Mouse (Mus musculus) midbrain, embryonic 13.5 days (tissue): ENCODE measurements at regions not wholly inside any gene's neighbourhood (a gene's known extent, or its start where the extent isn't known, plus 50 kb on each side); places are given as distances from the start of the nearest gene placed in this dataset.
A peak's percentile ranks its signal among the peaks of the same experiment; 100 is the strongest.

Source experiments
- ATAC-seq: fragments of 200-750 bp; cut with Nextera tagmentation; 2 replicates; pipeline ENCODE4 v1.8.0; 2017; ENCODE audit warnings: mild to moderate bottlenecking, moderate TSS enrichment, moderate library complexity
- H3K27ac ChIP-seq: fragments of 300-500 bp; sonication (generic); 2 replicates; pipeline ENCODE4 v1.5.1; 2015; ENCODE audit warnings: inconsistent platforms, mild to moderate bottlenecking, moderate library complexity
- H3K27me3 ChIP-seq: fragments of 300-500 bp; sonication (generic); 2 replicates; pipeline ENCODE4 v1.6.1; 2015; ENCODE audit warnings: mild to moderate bottlenecking, inconsistent platforms
- H3K36me3 ChIP-seq: fragments of 300-500 bp; sonication (generic); 2 replicates; pipeline ENCODE4 v1.6.1; 2015; ENCODE audit warnings: mild to moderate bottlenecking, inconsistent platforms
- H3K4me1 ChIP-seq: fragments of 300-500 bp; sonication (generic); replicated peaks from 2 replicates; pipeline ENCODE4 v1.6.1; 2015; ENCODE audit warnings: inconsistent platforms
- H3K4me2 ChIP-seq: fragments of 300-500 bp; sonication (generic); replicated peaks from 2 replicates; pipeline ENCODE4 v1.6.1; 2015; ENCODE audit warnings: moderate library complexity, mild to moderate bottlenecking, inconsistent platforms
- H3K4me3 ChIP-seq: fragments of 300-500 bp; sonication (generic); replicated peaks from 2 replicates; pipeline ENCODE4 v1.5.1; 2015; ENCODE audit warnings: mild to moderate bottlenecking, inconsistent platforms
- H3K9ac ChIP-seq: fragments of 300-500 bp; sonication (generic); replicated peaks from 2 replicates; pipeline ENCODE4 v1.6.1; 2015; ENCODE audit warnings: mild to moderate bottlenecking, inconsistent platforms
- H3K9me3 ChIP-seq: fragments of 300-500 bp; sonication (generic); 2 replicates; pipeline ENCODE4 v1.6.1; 2016; ENCODE audit warnings: mild to moderate bottlenecking, inconsistent platforms
- WGBS: fragments of 180-500 bp; shearing (Covaris S2); methylation state at CpG from one replicate; pipeline ENCODE4 v1.1.7; 2015; 5-methylcytosine and 5-hydroxymethylcytosine counted together

- Histone ChIP-seq H3K4me2 (no peak overlapping the region), H3K27me3 (no peaks in the 10 kb centered on the region), H3K27ac (no peak overlapping the region), H3K9me3 (no peaks in the 10 kb centered on the region), H3K4me1 (no peaks in the 10 kb centered on the region), H3K9ac (no peak overlapping the region), H3K36me3 (no peaks in the 10 kb centered on the region), H3K4me3 (no peak overlapping the region)
- WGBS, result 87% methylated on average over 4 of the region's 4 CpGs
- no peak for ATAC-seq
Observed at GRCm38 (mm10) chr14:98772080-98772479, 222.0 kb downstream of the Rpl36a-ps1 start.

DNA sequence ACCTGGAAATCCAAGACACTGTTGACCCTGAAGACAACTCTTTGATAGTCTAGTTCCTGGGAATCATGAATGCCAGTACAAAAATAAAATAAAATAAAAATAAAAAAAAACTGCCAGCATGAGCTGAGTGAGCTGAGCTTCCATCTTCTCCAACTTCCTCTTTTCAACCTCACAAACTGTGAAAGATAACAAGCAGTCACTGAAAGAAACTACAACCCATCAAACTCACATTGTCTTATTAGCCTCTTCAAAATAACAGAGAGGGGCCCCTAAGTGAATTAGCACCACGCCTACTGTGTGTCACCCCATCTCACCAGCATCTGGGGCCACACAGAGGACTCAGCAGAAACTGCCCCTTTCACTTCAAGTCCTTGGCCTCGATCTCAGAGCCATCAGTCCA lies 225.3 kb downstream of the Rpl36a-ps1 start:
- Histone ChIP-seq H3K4me1 (no peaks in the 10 kb centered on the region), H3K9ac (no peak overlapping the region), H3K27ac (no peak overlapping the region), H3K4me3 (no peak overlapping the region), H3K27me3 (no peaks in the 10 kb centered on the region), H3K4me2 (no peak overlapping the region), H3K9me3 (no peaks in the 10 kb centered on the region), H3K36me3 (no peaks in the 10 kb centered on the region)
- 77% methylated on average over 2 of the region's 2 CpGs for WGBS
- no peak for ATAC-seq

- no peak overlapping the region for H3K9ac ChIP-seq
- H3K36me3 ChIP-seq, result no peaks in the 10 kb centered on the region
- 95% methylated on average over 7 of the region's 7 CpGs for WGBS
- H3K4me3 ChIP-seq, result no peak overlapping the region
- H3K27ac ChIP-seq, result no peak overlapping the region
- no peak overlapping the region for H3K4me2 ChIP-seq
- H3K4me1 ChIP-seq, result no peaks in the 10 kb centered on the region
- no peaks in the 10 kb centered on the region for H3K27me3 ChIP-seq
- no peaks in the 10 kb centered on the region for H3K9me3 ChIP-seq
- ATAC-seq, result no peak
Observed at GRCm38 (mm10) chr14:98767481-98767880, 226.6 kb downstream of the Rpl36a-ps1 start.

DNA sequence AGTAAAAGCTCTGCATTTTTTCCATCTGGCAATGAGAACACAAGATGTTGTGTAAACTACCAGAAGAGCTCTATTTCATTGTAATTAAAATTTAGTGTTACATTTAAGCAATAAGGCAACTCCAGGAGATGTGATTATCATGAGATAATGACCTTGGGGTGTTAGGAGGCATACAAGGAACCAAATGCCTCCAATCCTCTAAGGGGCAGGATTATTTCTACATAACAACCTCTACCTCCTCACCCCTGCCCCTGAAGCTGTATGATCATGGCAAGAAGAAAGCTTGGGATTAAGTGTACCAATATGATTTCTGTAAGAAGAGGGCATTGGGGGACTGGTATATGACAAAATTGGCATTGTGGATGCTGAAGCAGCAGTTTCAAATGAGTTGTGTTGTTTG lies 228.8 kb downstream of the Rpl36a-ps1 start:
- Histone ChIP-seq H3K4me3 (no peak overlapping the region), H3K9me3 (no peaks in the 10 kb centered on the region), H3K4me1 (no peaks in the 10 kb centered on the region), H3K36me3 (no peaks in the 10 kb centered on the region), H3K27me3 (no peaks in the 10 kb centered on the region), H3K9ac (no peak overlapping the region), H3K27ac (no peak overlapping the region), H3K4me2 (no peak overlapping the region)
- ATAC-seq, result no peak

DNA sequence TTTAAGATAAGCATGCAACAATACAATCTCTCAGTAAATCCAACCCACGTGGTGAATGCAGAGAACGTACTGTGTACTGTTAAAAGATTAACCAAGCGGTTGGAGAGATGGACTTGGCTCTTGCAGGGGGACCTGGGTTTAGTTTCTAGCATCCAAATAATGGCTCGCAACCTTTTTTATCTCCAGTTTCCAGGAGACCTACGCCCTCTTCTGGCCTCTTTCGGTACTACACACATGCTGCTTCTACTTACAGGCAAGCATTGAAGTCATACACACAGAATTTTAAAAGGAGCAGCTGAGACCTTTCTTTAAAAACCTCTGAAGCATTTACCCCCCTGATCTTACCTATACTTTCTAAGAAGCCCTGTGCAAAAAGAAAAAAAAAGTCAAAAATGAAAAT lies 243.4 kb downstream of the Rpl36a-ps1 start:
- Histone ChIP-seq H3K36me3 (no peaks in the 10 kb centered on the region), H3K9ac (no peak overlapping the region), H3K4me3 (no peak overlapping the region), H3K9me3 (no peaks in the 10 kb centered on the region), H3K4me1 (no peaks in the 10 kb centered on the region), H3K27me3 (no peaks in the 10 kb centered on the region), H3K4me2 (no peak overlapping the region), H3K27ac (no peak overlapping the region)
- WGBS, result 92% methylated on average over 6 of the region's 6 CpGs
- no peak for ATAC-seq

DNA sequence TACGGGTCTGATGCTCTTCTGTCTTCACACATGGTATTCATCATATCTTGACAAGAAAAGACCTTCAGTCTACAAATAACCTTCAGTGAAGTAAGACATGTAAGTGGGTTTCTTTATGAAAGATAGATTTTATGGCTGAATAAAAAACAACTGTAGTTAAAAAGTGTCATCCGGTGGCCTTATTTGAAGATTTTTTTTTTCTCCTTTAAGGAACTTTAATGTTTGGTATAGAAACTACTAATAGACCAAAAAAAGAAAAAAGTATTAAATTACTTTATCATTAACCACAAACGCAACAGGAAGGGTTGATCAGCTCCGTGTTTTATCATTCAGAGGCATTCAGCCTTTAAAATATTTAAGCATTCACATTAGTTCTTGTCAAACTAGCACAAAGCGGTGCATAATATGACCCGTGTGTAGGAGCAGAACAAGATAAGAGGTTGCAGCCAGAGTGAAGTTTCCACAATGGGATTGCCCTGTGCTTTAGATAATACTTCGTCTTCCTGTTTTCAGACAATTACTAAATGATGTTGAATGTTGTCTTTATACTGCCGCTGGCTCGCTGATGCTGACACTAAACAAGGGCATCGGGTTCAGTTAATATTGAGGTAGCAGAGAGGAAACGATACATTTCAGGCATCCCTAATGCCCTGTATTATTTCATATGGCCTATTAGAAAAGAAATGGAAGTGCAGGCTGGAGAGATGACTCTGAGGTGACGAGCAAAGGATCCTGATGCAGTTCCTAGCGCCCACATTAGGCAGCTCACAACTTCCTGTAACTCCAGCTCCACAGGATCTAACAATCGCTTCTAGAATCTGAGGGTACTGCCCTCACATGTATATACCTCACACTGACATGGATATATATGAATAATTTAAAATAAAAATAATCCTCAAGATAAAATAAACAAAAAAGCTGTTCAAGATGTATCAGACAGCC lies 244.8 kb downstream of the Rpl36a-ps1 start:
- no peak overlapping the region for H3K4me2 ChIP-seq
- ATAC-seq, result no peak
- no peak overlapping the region for H3K4me3 ChIP-seq
- H3K27me3 ChIP-seq, result no peaks in the 10 kb centered on the region
- no peaks in the 10 kb centered on the region for H3K36me3 ChIP-seq
- H3K9me3 ChIP-seq, result no peaks in the 10 kb centered on the region
- H3K9ac ChIP-seq, result no peak overlapping the region
- no peak overlapping the region for H3K27ac ChIP-seq
- no peaks in the 10 kb centered on the region for H3K4me1 ChIP-seq
- 91% methylated on average over 14 of the region's 14 CpGs for WGBS

DNA sequence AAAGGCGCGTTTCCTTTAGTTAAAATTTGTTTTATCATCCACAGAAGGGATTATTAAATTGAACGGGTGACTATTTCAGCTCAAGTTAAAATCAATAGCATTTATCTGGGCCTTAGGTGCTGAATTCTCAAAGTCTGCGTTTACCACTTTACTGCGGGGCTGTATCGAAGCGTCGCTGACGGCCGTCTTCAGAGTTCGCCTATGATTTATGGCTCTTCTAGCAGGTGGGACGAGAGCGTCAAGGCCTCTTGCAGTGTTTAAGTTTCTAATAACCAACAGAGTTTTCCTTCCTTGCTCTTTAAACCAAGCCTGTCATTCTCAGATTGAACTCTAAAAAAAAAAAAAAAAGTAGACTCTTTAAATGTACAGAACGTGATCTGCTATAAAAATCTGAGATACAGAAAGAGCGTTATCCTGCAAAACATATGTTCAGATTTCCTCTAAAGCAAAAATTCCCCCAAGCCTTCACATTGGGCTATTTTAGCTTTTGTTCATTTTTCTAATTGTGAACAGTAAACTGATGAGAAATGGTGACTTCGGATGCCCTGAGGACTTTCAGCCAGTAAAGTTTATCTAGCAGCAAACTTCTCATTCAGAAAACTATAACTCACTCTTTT lies 246.9 kb downstream of the Rpl36a-ps1 start:
- Histone ChIP-seq H3K36me3 (no peaks in the 10 kb centered on the region), H3K27ac (no peak overlapping the region), H3K9me3 (no peaks in the 10 kb centered on the region), H3K4me1 (no peaks in the 10 kb centered on the region), H3K9ac (no peak overlapping the region), H3K4me2 (no peak overlapping the region), H3K27me3 (no peaks in the 10 kb centered on the region), H3K4me3 (no peak overlapping the region)
- no peak for ATAC-seq
- WGBS, result 91% methylated on average over 16 of the region's 16 CpGs

GRCm38 (mm10) chr14:98730375-98730774 lies 263.7 kb downstream of the Rpl36a-ps1 start:
- Histone ChIP-seq H3K36me3 (no peaks in the 10 kb centered on the region), H3K9ac (no peak overlapping the region), H3K27me3 (no peaks in the 10 kb centered on the region), H3K4me3 (no peak overlapping the region), H3K27ac (no peak overlapping the region), H3K4me2 (no peak overlapping the region), H3K4me1 (no peaks in the 10 kb centered on the region), H3K9me3 (no peaks in the 10 kb centered on the region)
- 91% methylated on average over 3 of the region's 3 CpGs for WGBS
- no peak for ATAC-seq

DNA sequence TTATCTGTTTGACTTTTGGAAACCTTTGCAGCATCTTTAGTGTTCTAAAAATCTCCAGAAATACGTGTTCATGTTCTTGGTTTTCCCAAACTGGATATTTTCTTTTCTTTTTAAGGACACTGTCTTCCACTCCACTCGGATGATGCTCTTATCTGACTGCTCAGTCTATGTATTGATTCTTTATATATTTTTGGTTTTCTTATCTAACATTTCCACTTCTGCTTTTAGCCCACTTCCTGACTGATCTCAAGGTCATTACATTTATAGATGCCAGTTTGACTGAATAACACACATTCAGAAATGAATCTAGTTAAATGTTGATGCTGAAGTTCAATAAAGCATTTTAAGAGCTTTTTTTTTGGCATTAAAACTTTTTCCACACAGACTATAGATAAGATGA lies 265.3 kb downstream of the Rpl36a-ps1 start:
- ATAC-seq, result no peak
- Histone ChIP-seq H3K4me3 (no peak overlapping the region), H3K36me3 (no peaks in the 10 kb centered on the region), H3K4me1 (no peaks in the 10 kb centered on the region), H3K27ac (no peak overlapping the region), H3K27me3 (no peaks in the 10 kb centered on the region), H3K4me2 (no peak overlapping the region), H3K9me3 (no peaks in the 10 kb centered on the region), H3K9ac (no peak overlapping the region)
- WGBS, result 76% methylated on average over 2 of the region's 2 CpGs

- 82% methylated on average over 9 of the region's 9 CpGs for WGBS
- no peaks in the 10 kb centered on the region for H3K9me3 ChIP-seq
- no peak for ATAC-seq
Observed at GRCm38 (mm10) chr14:98722481-98722880, 271.6 kb downstream of the Rpl36a-ps1 start.

GRCm38 (mm10) chr14:98721033-98721432 lies 273.1 kb downstream of the Rpl36a-ps1 start:
- Histone ChIP-seq H3K36me3 (no peaks in the 10 kb centered on the region), H3K4me1 (no peaks in the 10 kb centered on the region), H3K4me3 (no peak overlapping the region), H3K27me3 (no peaks in the 10 kb centered on the region), H3K9me3 (no peaks in the 10 kb centered on the region), H3K9ac (no peak overlapping the region), H3K4me2 (no peak overlapping the region), H3K27ac (no peak overlapping the region)
- no peak for ATAC-seq
- WGBS, result 91% methylated on average over 2 of the region's 2 CpGs

More at GRCm38 (mm10) chr14:98722481-98722880, 271.6 kb downstream of the Rpl36a-ps1 start:
- Histone ChIP-seq H3K36me3 (no peaks in the 10 kb centered on the region), H3K27me3 (no peaks in the 10 kb centered on the region), H3K4me2 (no peak overlapping the region), H3K4me3 (no peak overlapping the region), H3K9ac (no peak overlapping the region), H3K27ac (no peak overlapping the region), H3K4me1 (no peaks in the 10 kb centered on the region)

- no peak overlapping the region for H3K4me3 ChIP-seq
- no peaks in the 10 kb centered on the region for H3K9me3 ChIP-seq
- H3K27me3 ChIP-seq, result peaks cover 51% of the 10 kb centered on the region
- no peak overlapping the region for H3K9ac ChIP-seq
- WGBS, result 25% methylated on average over 2 of the region's 2 CpGs
- H3K27ac ChIP-seq, result no peak overlapping the region
- ATAC-seq, result 0 out of 2 replicates have a peak, but pooled peaks have one; percentile 48
- no peak overlapping the region for H3K4me2 ChIP-seq
- H3K36me3 ChIP-seq, result no peaks in the 10 kb centered on the region
- H3K4me1 ChIP-seq, result peaks cover 5% of the 10 kb centered on the region; the same call in 1 of the 2 replicates
Observed at GRCm38 (mm10) chr14:98708045-98708444, 286.1 kb downstream of the Rpl36a-ps1 start.
